Mouse (Mus musculus) ES-E14 (cell line): ENCODE measurements at regions not wholly inside any gene's neighbourhood (a gene's known extent, or its start where the extent isn't known, plus 50 kb on each side); places are given as distances from the start of the nearest gene placed in this dataset.

Experiments used
- CHD2 ChIP-seq: IDR thresholded peaks from 2 replicates; pipeline ENCODE4 v1.6.1; 2014; ENCODE audit warnings: mild to moderate bottlenecking, low read depth, low read length, inconsistent platforms
- HCFC1 ChIP-seq: IDR thresholded peaks from 2 replicates; pipeline ENCODE4 v1.6.1; 2012; ENCODE audit warnings: low read length, inconsistent platforms, borderline replicate concordance; ENCODE audit not compliant: insufficient read depth
- MAFK ChIP-seq: IDR thresholded peaks from 2 replicates; pipeline ENCODE4 v1.6.1; 2014; ENCODE audit warnings: mild to moderate bottlenecking, low read depth, low read length, inconsistent platforms; ENCODE audit not compliant: insufficient read depth
- ZC3H11A ChIP-seq: IDR thresholded peaks from 2 replicates; pipeline ENCODE4 v1.6.1; 2012; ENCODE audit warnings: low read depth, mild to moderate bottlenecking, inconsistent platforms, low read length, borderline replicate concordance
- ZNF384 ChIP-seq: IDR thresholded peaks from 2 replicates; pipeline ENCODE4 v1.6.1; 2012; ENCODE audit warnings: low read depth, low read length, inconsistent platforms

DNA sequence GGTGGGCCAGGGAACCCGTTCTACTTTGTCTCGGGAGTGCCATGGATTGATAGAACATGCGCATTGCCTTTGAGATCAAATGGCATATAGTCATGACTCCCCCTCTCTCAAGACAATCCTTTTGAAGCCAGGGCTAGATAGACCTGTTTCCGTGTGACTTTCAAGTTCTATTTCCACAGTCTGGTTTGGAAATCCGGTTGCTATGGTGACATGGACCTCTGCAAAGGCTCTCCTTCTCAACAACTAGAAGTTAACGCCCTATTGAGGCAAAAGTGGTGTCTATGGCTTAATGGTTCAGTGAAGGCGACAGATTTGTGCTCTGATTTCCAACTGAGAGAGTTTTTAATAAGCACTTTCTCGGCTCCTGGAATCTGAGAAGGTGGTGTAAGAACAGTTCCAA is 371.2 kb downstream of the Gxylt1 start:
- TF ChIP-seq HCFC1, result no peak
- no peak for TF ChIP-seq ZNF384
- no peak for TF ChIP-seq MAFK
- TF ChIP-seq ZC3H11A, result no peak
- TF ChIP-seq CHD2, result no peak
